Mouse (Mus musculus): ENCODE data around the gene Opcml. TPM values are rescaled to one million over a fixed set of nuclear protein-coding genes. Genes with fewer than 3 reads are reported as not detected.

Opcml gene
- polyA plus RNA-seq, 1 experiment from 2014 or later, result 7.4 TPM

DNA sequence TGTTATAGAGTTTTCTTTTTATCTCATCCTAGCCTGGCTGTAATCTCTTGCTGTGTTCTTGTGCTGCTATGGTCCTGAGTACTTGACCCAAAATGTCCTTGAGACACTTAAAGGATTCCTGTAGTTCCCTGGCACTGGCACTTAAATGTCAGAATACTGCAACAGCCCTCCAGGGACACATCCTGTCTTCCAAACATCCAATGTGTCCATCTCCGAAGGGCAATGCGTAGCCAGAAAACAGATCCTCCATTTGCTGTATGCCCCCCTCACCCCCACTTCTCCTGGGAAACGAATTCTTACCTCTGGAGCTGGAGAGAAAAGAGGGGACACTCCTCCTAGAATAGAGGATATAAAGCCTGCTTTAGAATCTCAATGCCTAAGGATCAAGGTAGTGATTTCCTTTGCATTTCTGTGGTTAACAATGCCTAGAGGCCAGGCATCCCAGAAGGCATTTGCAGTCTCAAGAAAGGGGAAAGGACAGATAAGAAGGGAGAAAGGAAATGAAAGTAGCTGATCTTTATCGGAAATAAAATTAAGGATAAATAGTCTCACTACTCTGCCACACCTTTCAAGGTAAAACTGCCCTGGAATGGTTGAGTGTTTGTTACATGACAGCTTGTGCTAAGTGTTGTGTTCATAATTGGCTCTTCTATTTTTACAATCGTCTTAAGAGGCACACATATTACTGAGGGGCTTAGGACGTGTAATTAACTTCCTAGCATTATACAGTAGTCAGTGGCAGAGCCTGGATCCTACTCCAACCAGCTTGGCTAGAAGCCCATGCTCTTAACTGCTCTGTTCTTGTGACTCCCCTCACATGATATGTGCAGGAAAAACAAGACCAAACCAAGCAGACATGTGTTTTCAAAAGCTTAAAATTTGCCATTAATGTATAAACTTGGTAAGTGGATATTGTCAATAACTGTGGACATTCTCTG lies 823.4 kb downstream of the Opcml start:
- H3K27me3 ChIP-seq (replicated peaks), result no peaks in the 10 kb centered on the region
- H3K27ac ChIP-seq, result no peak overlapping the region
- H3K4me1 ChIP-seq, result no peaks in the 10 kb centered on the region
- no peaks in the 10 kb centered on the region for H3K9me3 ChIP-seq
- no peaks in the 10 kb centered on the region for H3K36me3 ChIP-seq
- no peak overlapping the region for H3K4me3 ChIP-seq
- no peak for ATAC-seq (ENCODE audit: low FRiP score, low read depth)
- H3K9ac ChIP-seq, result no peak overlapping the region
- H3K4me2 ChIP-seq (replicated peaks), result no peak overlapping the region
- 36% methylated on average over 6 of the region's 6 CpGs for WGBS

- Histone ChIP-seq H3K36me3 (no peaks in the 10 kb centered on the region), H3K4me2 (replicated peaks) (no peak overlapping the region), H3K4me1 (no peaks in the 10 kb centered on the region), H3K4me3 (no peak overlapping the region), H3K27me3 (replicated peaks) (no peaks in the 10 kb centered on the region), H3K27ac (no peak overlapping the region), H3K9me3 (no peaks in the 10 kb centered on the region), H3K9ac (no peak overlapping the region)
- no peak for ATAC-seq (ENCODE audit: low FRiP score, low read depth)
Measured at GRCm38 (mm10) chr9:28615447-28615846, 824.9 kb downstream of the Opcml start.

DNA sequence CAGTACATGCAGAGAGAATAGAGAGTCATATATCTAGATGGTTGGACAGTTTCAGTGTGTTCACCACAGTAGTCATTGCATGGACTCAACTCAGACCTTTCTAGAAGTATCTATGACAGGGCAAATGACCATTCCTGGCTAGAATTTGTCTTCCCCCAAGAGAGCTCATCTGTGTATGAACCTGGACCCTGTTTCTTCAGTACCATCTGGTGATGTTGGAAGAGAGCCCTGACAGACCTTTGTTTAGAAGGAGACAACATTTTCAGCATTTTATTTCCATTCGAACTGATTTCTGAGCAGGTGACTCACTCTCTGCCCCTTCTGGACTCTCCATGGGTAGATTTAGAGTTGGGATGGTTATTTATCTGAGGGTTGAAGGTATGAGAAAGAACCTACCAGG lies 827.1 kb downstream of the Opcml start:
- ATAC-seq (ENCODE audit: low FRiP score, low read depth), result no peak
- Histone ChIP-seq H3K4me1 (no peaks in the 10 kb centered on the region), H3K4me2 (replicated peaks) (no peak overlapping the region), H3K9me3 (no peaks in the 10 kb centered on the region), H3K27ac (no peak overlapping the region), H3K27me3 (replicated peaks) (no peaks in the 10 kb centered on the region), H3K36me3 (no peaks in the 10 kb centered on the region), H3K9ac (no peak overlapping the region), H3K4me3 (no peak overlapping the region)
- WGBS, result 77% methylated on average over 1 of the region's 1 CpGs

GRCm38 (mm10) chr9:28618186-28618892 lies 827.8 kb downstream of the Opcml start:
- no peak for ATAC-seq (ENCODE audit: low FRiP score, low read depth)
- Histone ChIP-seq H3K36me3 (no peaks in the 10 kb centered on the region), H3K4me1 (no peaks in the 10 kb centered on the region), H3K27ac (no peak overlapping the region), H3K9ac (no peak overlapping the region), H3K4me2 (replicated peaks) (no peak overlapping the region), H3K9me3 (no peaks in the 10 kb centered on the region), H3K27me3 (replicated peaks) (no peaks in the 10 kb centered on the region), H3K4me3 (no peak overlapping the region)
- 75% methylated on average over 2 of the region's 2 CpGs for WGBS

- Histone ChIP-seq H3K4me2 (replicated peaks) (no peak overlapping the region), H3K27me3 (replicated peaks) (no peaks in the 10 kb centered on the region), H3K27ac (no peak overlapping the region), H3K36me3 (no peaks in the 10 kb centered on the region), H3K9me3 (no peaks in the 10 kb centered on the region), H3K9ac (no peak overlapping the region), H3K4me1 (peaks cover 7% of the 10 kb centered on the region; the same call in 1 of the 2 replicates), H3K4me3 (no peak overlapping the region)
- no peak for ATAC-seq (ENCODE audit: low FRiP score, low read depth)
- 98% methylated on average over 1 of the region's 1 CpGs for WGBS
Measured at GRCm38 (mm10) chr9:28621939-28622338, 831.4 kb downstream of the Opcml start.

- no peaks in the 10 kb centered on the region for H3K9me3 ChIP-seq
- no peak overlapping the region for H3K4me3 ChIP-seq
- peaks cover 7% of the 10 kb centered on the region; the same call in 1 of the 2 replicates for H3K4me1 ChIP-seq
- peak overlapping the region; percentile 31; the same call in 1 of the 2 replicates for H3K4me2 ChIP-seq (replicated peaks)
- 25% methylated on average over 10 of the region's 10 CpGs for WGBS
- no peak for ATAC-seq (ENCODE audit: low FRiP score, low read depth)
- no peaks in the 10 kb centered on the region for H3K36me3 ChIP-seq
- H3K27ac ChIP-seq, result no peak overlapping the region
- H3K9ac ChIP-seq, result no peak overlapping the region
- no peaks in the 10 kb centered on the region for H3K27me3 ChIP-seq (replicated peaks)
Measured at GRCm38 (mm10) chr9:28624870-28625269, 834.3 kb downstream of the Opcml start.

DNA sequence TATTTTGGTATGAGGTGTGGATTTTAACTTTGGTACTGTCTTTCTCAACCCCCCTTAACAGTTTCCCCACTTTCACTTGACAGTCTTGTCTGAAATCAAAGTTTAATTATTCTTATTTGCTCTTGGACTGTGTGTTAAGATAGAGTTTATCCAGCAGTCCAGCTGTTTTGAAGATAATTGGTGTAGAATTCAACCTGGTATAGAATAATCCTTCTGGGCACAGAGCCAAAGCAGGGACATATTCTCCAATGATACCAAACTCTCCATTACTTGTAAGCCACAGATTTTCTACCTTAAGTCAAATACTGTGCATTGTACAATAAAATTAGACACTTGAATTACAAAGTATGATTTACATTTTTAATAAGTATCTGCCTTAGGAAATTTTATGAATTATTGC lies 852.2 kb downstream of the Opcml start:
- no peak for ATAC-seq (ENCODE audit: low FRiP score, low read depth)
- peaks cover 11% of the 10 kb centered on the region for H3K4me1 ChIP-seq
- no peaks in the 10 kb centered on the region for H3K9me3 ChIP-seq
- no peak overlapping the region for H3K4me2 ChIP-seq (replicated peaks)
- no peak overlapping the region for H3K27ac ChIP-seq
- H3K4me3 ChIP-seq, result no peak overlapping the region
- H3K27me3 ChIP-seq (replicated peaks), result no peaks in the 10 kb centered on the region
- no peak overlapping the region for H3K9ac ChIP-seq
- no peaks in the 10 kb centered on the region for H3K36me3 ChIP-seq

DNA sequence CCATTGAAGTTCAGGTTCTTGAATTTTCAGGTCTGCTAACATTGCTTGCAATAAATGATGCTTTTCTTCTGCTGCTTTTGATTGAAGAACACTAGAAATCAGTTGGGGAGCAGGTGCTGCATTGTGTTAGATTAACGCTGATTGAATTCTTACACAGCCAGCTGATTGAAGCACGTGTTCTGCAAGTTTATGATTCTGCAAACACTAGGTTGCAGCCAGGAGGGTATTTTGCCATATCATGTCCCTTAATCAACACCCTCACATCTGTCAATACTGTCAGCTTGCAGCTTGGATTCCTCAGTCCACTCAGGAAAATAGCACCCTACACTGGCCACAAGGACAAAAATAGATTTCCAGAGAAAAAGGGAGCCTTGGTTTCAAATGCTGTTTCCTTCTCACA lies 853.5 kb downstream of the Opcml start:
- 40% methylated on average over 2 of the region's 2 CpGs for WGBS
- ATAC-seq (ENCODE audit: low FRiP score, low read depth), result no peak
- no peak overlapping the region for H3K4me2 ChIP-seq (replicated peaks)
- no peak overlapping the region for H3K4me3 ChIP-seq
- H3K4me1 ChIP-seq, result peaks cover 11% of the 10 kb centered on the region
- H3K27me3 ChIP-seq (replicated peaks), result no peaks in the 10 kb centered on the region
- no peaks in the 10 kb centered on the region for H3K36me3 ChIP-seq
- H3K27ac ChIP-seq, result no peak overlapping the region
- no peaks in the 10 kb centered on the region for H3K9me3 ChIP-seq
- no peak overlapping the region for H3K9ac ChIP-seq

DNA sequence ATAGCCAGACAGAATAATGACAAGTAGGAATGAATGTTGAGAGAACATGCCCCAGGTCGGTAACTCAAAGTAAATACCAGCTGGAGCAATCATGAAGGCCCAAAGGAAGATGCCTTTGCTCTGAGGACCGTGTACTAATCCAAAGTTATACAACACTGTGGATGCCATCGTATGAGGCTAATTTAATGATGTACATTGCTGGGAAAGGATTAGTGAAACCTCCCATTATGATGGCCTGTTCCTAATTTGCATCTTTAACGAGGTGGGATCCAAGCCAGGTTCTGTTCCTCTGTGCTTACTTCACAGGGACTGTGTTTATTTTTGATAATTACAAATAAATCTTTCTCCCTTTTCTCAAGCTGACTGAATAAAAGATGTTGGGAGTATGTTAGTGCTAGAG lies 859.5 kb downstream of the Opcml start:
- Histone ChIP-seq H3K9me3 (no peaks in the 10 kb centered on the region), H3K27me3 (replicated peaks) (no peaks in the 10 kb centered on the region), H3K4me2 (replicated peaks) (no peak overlapping the region), H3K4me1 (no peaks in the 10 kb centered on the region), H3K27ac (no peak overlapping the region), H3K36me3 (no peaks in the 10 kb centered on the region), H3K9ac (no peak overlapping the region), H3K4me3 (no peak overlapping the region)
- 79% methylated on average over 4 of the region's 4 CpGs for WGBS
- no peak for ATAC-seq (ENCODE audit: low FRiP score, low read depth)

DNA sequence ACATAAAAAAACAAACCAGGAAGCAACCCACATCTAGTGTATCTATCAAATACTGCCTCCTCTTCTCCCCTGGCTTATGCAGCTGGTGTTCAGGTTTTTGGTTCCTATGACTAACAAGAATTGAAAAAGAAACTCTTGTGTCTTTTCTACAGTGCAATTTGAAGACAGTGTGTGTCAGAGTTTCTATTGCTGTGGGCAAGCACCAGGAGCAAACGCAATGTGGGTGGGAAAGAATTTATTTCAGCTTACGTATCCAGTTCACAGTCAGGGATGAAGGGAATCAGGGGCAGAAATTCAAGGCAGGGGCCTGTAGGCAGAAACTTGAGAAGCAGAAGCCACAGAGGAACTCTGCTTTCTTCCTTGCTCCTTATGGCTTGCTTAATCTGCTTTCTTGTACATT lies 869.4 kb downstream of the Opcml start:
- ATAC-seq (ENCODE audit: low FRiP score, low read depth), result no peak
- H3K4me3 ChIP-seq, result no peak overlapping the region
- no peak overlapping the region for H3K27ac ChIP-seq
- no peaks in the 10 kb centered on the region for H3K9me3 ChIP-seq
- H3K9ac ChIP-seq, result no peak overlapping the region
- no peaks in the 10 kb centered on the region for H3K27me3 ChIP-seq (replicated peaks)
- no peaks in the 10 kb centered on the region for H3K4me1 ChIP-seq
- no peaks in the 10 kb centered on the region for H3K36me3 ChIP-seq
- H3K4me2 ChIP-seq (replicated peaks), result no peak overlapping the region
- 87% methylated on average over 2 of the region's 2 CpGs for WGBS

GRCm38 (mm10) chr9:28662882-28663281 lies 872.3 kb downstream of the Opcml start:
- WGBS, result 81% methylated on average over 3 of the region's 3 CpGs
- no peak for ATAC-seq (ENCODE audit: low FRiP score, low read depth)

GRCm38 (mm10) chr9:28680309-28680708 lies 889.7 kb downstream of the Opcml start:
- Histone ChIP-seq H3K4me1 (no peaks in the 10 kb centered on the region), H3K36me3 (no peaks in the 10 kb centered on the region), H3K27me3 (replicated peaks) (no peaks in the 10 kb centered on the region), H3K4me2 (replicated peaks) (no peak overlapping the region), H3K27ac (no peak overlapping the region), H3K9ac (no peak overlapping the region), H3K9me3 (no peaks in the 10 kb centered on the region), H3K4me3 (no peak overlapping the region)
- 88% methylated on average over 1 of the region's 1 CpGs for WGBS
- ATAC-seq (ENCODE audit: low FRiP score, low read depth), result no peak

More at GRCm38 (mm10) chr9:28662882-28663281, 872.3 kb downstream of the Opcml start:
- no peaks in the 10 kb centered on the region for H3K9me3 ChIP-seq
- no peak overlapping the region for H3K9ac ChIP-seq
- H3K4me1 ChIP-seq, result no peaks in the 10 kb centered on the region
- H3K36me3 ChIP-seq, result no peaks in the 10 kb centered on the region
- no peaks in the 10 kb centered on the region for H3K27me3 ChIP-seq (replicated peaks)
- no peak overlapping the region for H3K4me2 ChIP-seq (replicated peaks)
- no peak overlapping the region for H3K4me3 ChIP-seq
- no peak overlapping the region for H3K27ac ChIP-seq

Data from neural tube, embryonic 12.5 days (tissue).